Mouse (Mus musculus) thymus, adult 2 months (tissue): ENCODE results near the gene Rps16.

Experiments used
- CTCF ChIP-seq: fragments of 200-500 bp; IDR thresholded peaks from 2 replicates; pipeline ENCODE4 v1.5.1; 2012; ENCODE audit warnings: mild to moderate bottlenecking, control low read depth, low read length, moderate library complexity, borderline replicate concordance; ENCODE audit not compliant: control insufficient read depth, poor library complexity, insufficient read depth; ENCODE audit errors: extremely low read depth
- POLR2A ChIP-seq: fragments of 200-500 bp; IDR thresholded peaks from 2 replicates; pipeline ENCODE4 v1.6.1; 2012; ENCODE audit warnings: mild to moderate bottlenecking, low read length, control low read depth, moderate library complexity; ENCODE audit not compliant: control insufficient read depth, poor library complexity, insufficient read depth; ENCODE audit errors: extremely low read depth

- TF ChIP-seq CTCF (no peak), POLR2A (no peak)
These were observed 11.3 kb downstream of the Rps16 start for GRCm38 (mm10) chr7:28361647-28362341.
